11 mouse cellular contexts compared by ENCODE assay signal in the genomic region with DNA sequence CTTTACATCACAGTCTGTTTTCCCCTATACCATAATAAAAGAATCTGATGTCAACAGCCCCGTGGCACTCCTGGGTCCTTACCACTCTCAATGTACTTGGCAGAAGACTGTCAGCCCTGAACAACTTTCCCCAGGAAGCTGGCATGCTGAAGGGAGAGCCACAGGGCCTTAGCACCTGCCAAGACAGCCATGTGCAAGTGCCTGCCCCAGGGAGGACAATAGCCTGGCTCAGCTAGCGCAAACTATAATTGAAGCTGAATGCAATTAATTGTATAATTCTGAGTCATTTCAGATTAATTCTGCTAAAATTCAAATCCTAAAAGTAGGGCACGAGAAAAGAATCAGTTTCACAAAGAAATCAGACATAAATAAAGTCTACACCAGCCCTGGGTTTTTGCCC.
DNase-seq lines count a peak whose midpoint lies in the region; ATAC-seq and TF ChIP-seq lines count a peak whose summit lies in the region.
"Had no signal": no experiment of that assay in that cellular context is flagged by ENCODE, and none has a peak within 500 bp of the region (broad histone marks: within the 10 kb centered on the region; RNA-seq: fewer than 3 reads in every experiment).

No protein-coding gene starts in this region.

- H3K4me1 ChIP-seq in lung, embryonic 16.5 days (replicated peaks; ENCODE audit: control insufficient read depth, insufficient read depth, low read length), result peaks cover 25% of the 10 kb centered on the region
- H3K4me1 ChIP-seq in cortical plate, adult 2 months (ENCODE audit: control insufficient read depth, insufficient read depth, low read length), result peaks cover 13% of the 10 kb centered on the region
- peaks cover 23% of the 10 kb centered on the region for H3K4me1 ChIP-seq in midbrain, embryonic 10.5 days

- no peak for TF ChIP-seq POLR2A in cortical plate, adult 2 months (IDR thresholded peaks at IDR 0.05; ENCODE audit: extremely low read depth, insufficient read depth, low read length)

- ATAC-seq in lung, embryonic 16.5 days (ENCODE audit: low read depth), result no peak

- intact Hi-C loops in gastrocnemius, adult 2 months (cut with DNase I), result loop anchor here (5.0 kb wide), 1 partner anchor 120 kb away; a partner anchor contains a TSS

- H3K9me3 ChIP-seq in lung, embryonic 16.5 days (ENCODE audit: control insufficient read depth, low read length), result no peaks in the 10 kb centered on the region
- H3K9me3 ChIP-seq in midbrain, embryonic 10.5 days (replicated peaks), result no peaks in the 10 kb centered on the region
- H3K9me3 ChIP-seq: heart, embryonic 15.5 days had no signal

- H3K4me3 ChIP-seq in gastrocnemius, adult 2 months, result no peak overlapping the region
- H3K4me3 ChIP-seq in lung, embryonic 16.5 days (ENCODE audit: low read length), result no peak overlapping the region
- H3K4me3 ChIP-seq in cortical plate, adult 2 months (ENCODE audit: insufficient read depth, low read length), result no peak overlapping the region
- no peak overlapping the region for H3K4me3 ChIP-seq in midbrain, embryonic 10.5 days
- H3K4me3 ChIP-seq: heart, embryonic 15.5 days had no signal

- no peaks in the 10 kb centered on the region for H3K36me3 ChIP-seq in lung, embryonic 16.5 days (ENCODE audit: control insufficient read depth, insufficient read depth, low read length)
- no peaks in the 10 kb centered on the region for H3K36me3 ChIP-seq in midbrain, embryonic 10.5 days
- H3K36me3 ChIP-seq: G1E; heart, embryonic 15.5 days had no signal

- no peaks in the 10 kb centered on the region for H3K27me3 ChIP-seq in lung, embryonic 16.5 days (ENCODE audit: control insufficient read depth, insufficient read depth, low read depth, low read length)
- H3K27me3 ChIP-seq in midbrain, embryonic 10.5 days (ENCODE audit: low read depth, poor library complexity, severe bottlenecking), result 0 out of 2 replicates have a peak, but pooled peaks cover 6% of the 10 kb centered on the region
- H3K27me3 ChIP-seq: heart, embryonic 15.5 days had no signal

- H3K9ac ChIP-seq in lung, embryonic 16.5 days (ENCODE audit: low read length), result no peak overlapping the region
- H3K9ac ChIP-seq: heart, embryonic 15.5 days had no signal

- H3K27ac ChIP-seq in gastrocnemius, adult 2 months, result 0 out of 2 replicates have a peak overlapping the region, but pooled peaks have one; percentile 6
- peak overlapping the region; percentile 13; the same call in 1 of the 2 replicates for H3K27ac ChIP-seq in lung, embryonic 16.5 days (ENCODE audit: low read length)
- H3K27ac ChIP-seq in cortical plate, adult 2 months (ENCODE audit: insufficient read depth, low read length), result peak overlapping the region; percentile 78
- H3K27ac ChIP-seq in midbrain, embryonic 10.5 days (replicated peaks), result no peak overlapping the region
- H3K27ac ChIP-seq: heart, embryonic 15.5 days had no signal

- no peak for DNase-seq in gastrocnemius, adult 2 months
- DNase-seq in gastrocnemius, adult 18-20 months (ENCODE audit: low spot score), result no peak
- DNase-seq in lung, adult 18-20 months, result no peak
- DNase-seq in cerebellum, adult 11 months, result peak; percentile 21
- DNase-seq in thymus, postnatal 14 days, result no peak
- no peak for DNase-seq in midbrain, embryonic 10.5 days (ENCODE audit: low spot score)
- DNase-seq: kidney, postnatal 10 days had no signal

- no peak overlapping the region for H3K4me2 ChIP-seq in lung, embryonic 16.5 days (ENCODE audit: low read depth, low read length)
- H3K4me2 ChIP-seq: heart, embryonic 15.5 days had no signal

- TF ChIP-seq CTCF in gastrocnemius, adult 2 months (IDR thresholded peaks at IDR 0.05), result no peak
- TF ChIP-seq CTCF in cortical plate, adult 2 months (IDR thresholded peaks at IDR 0.05; ENCODE audit: extremely low read depth, insufficient read depth, low read length), result no peak

- 80% methylated on average over 3 of the region's 3 CpGs for WGBS in lung, embryonic 16.5 days
- 88% methylated on average over 3 of the region's 3 CpGs for WGBS in midbrain, embryonic 10.5 days
